Mouse (Mus musculus) adrenal gland, postnatal 4 days (tissue): Measurements from ENCODE around the gene Cav1. TPM values are rescaled to one million over a fixed set of nuclear protein-coding genes. Genes with fewer than 3 reads are reported as not detected.

Experiments
- total RNA-seq, 2 experiments: library from RNA; stranded (reverse); gene quantifications; 2 replicates each; pipeline ENCODE4 v1.2.3; 2021

Cav1 gene
- total RNA-seq, 2 experiments from 2014 or later, result 172 to 175 TPM

Other genes with a start within 250 kb of the Cav1 start
- 10 to 100 TPM; 12.2 to 22.7 TPM for gene Tes, start 241.2 kb upstream of the Cav1 start, total RNA-seq
- gene Cav2, start 25.1 kb upstream of the Cav1 start, total RNA-seq, result 10 to 100 TPM; 21.0 to 24.1 TPM
- 10 to 100 TPM; 10.3 to 10.6 TPM for gene Met, start 157.5 kb downstream of the Cav1 start, total RNA-seq